Mouse (Mus musculus) spleen, adult 2 months (tissue): Measurements from ENCODE around the gene Izumo4.
A peak's percentile ranks its signal among the peaks of the same experiment; 100 is the strongest.

ENCODE experiments used
- CTCF ChIP-seq: fragments of 200-500 bp; IDR thresholded peaks from 2 replicates; pipeline ENCODE4 v1.5.1; 2011; ENCODE audit warnings: mild to moderate bottlenecking, inconsistent platforms; ENCODE audit not compliant: insufficient read depth, insufficient read length, insufficient replicate concordance; ENCODE audit errors: extremely low read depth
- POLR2A ChIP-seq: fragments of 200-500 bp; IDR thresholded peaks from 2 replicates; pipeline ENCODE4 v1.6.1; 2011; ENCODE audit warnings: low read depth, low read length, inconsistent platforms

DNA sequence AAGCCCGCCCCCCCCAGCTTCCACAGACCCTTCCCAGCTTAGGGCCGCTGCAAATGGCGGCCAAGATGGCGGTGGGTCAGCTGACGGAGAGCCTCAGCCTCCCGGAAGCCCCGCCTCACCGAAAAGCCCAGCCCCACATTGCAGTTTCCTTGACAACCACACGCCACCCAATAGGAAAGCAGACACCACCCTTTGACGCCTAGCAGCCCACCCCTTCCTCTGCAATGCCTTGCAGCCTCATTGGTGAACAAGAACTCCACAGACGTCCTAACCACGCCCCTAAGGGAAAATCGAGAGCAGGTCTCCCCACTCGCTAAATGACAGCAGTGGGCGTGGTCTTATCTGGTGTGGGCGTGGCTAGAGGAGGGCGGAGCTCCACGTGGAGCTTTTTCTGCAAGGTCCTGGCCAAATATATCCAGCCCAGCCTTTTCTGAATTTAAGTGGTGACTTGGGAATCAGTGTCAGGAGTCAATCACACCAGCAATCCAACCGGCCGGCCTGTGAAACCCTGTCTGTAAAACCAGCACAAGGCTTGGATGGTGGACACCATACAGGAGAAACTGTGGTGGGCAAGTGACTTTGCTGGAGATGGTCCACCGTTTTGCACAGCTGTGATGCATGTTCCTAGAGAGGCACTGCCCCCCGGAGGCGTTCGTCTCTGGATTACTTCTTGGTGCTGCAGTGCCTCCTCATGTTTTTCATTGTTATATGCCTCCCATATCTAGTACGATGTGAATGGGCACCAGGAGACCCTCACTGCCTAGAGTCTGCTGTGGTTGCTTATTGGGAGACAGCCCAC, 40.4 kb downstream of the Izumo4 start, which contains the start of gene Ap3d1:
- TF ChIP-seq POLR2A, result 0 out of 2 replicates have a peak, but pooled peaks have one; percentile 28
- TF ChIP-seq CTCF, result 0 out of 2 replicates have a peak, but pooled peaks have one; percentile 2
